Mouse (Mus musculus): ENCODE results near the gene Vegfc. TPM values are rescaled to one million over a fixed set of nuclear protein-coding genes. Genes with fewer than 3 reads are reported as not detected.

Vegfc gene
- polyA plus RNA-seq, 1 experiment from 2014 or later: 7.9 TPM

DNA sequence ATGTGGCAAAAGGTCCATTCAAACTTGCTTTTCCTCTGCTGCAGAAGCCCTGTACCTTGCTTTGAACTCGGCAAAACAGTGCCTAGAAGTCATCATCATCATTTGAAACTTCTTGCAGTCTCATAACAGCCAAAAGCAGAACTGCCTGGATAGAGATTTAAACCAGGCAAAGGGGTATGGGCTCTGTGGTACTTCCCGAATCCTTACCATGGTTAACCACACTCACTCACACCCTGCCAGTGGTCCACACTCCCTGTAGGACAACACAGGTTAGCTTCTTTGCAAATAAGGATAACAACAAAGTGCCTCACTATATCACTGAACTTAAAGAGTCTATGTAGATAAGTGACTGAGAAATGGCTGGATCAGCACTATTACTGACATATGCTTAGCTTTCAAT is 9.7 kb downstream of the Vegfc start:
- Histone ChIP-seq H3K27me3 (replicated peaks) (no peaks in the 10 kb centered on the region), H3K4me2 (replicated peaks) (no peak overlapping the region), H3K9ac (no peak overlapping the region), H3K4me3 (no peak overlapping the region), H3K4me1 (no peaks in the 10 kb centered on the region), H3K27ac (no peak overlapping the region), H3K9me3 (no peaks in the 10 kb centered on the region), H3K36me3 (no peaks in the 10 kb centered on the region)
- ATAC-seq (ENCODE audit: low FRiP score, low read depth): no peak
- WGBS: 90% methylated on average over 2 of the region's 2 CpGs

DNA sequence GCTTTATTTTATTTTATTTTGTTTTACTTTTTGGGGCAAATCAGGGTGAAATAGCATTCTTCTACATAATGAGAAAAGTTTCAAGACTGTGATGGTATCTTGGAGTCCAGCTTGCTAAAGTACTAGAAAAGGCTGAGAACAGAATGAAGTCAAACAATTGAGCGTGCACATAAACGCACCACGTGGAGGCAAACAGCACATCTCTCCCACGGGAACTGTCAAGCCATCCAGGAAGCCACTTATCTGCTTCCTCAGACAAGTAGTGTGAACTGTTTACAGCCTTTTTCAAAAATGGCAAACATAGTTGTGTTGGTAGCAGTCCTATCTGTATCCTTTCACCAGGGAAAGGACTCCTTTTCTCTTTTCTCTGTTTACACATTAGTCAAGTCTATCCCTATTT is 11.8 kb downstream of the Vegfc start:
- H3K9me3 ChIP-seq: no peaks in the 10 kb centered on the region
- no peak overlapping the region for H3K9ac ChIP-seq
- ATAC-seq (ENCODE audit: low FRiP score, low read depth): no peak
- no peaks in the 10 kb centered on the region for H3K27me3 ChIP-seq (replicated peaks)
- whole genome bisulfite sequencing: 62% methylated on average over 4 of the region's 4 CpGs
- no peaks in the 10 kb centered on the region for H3K36me3 ChIP-seq
- H3K4me1 ChIP-seq: no peaks in the 10 kb centered on the region
- no peak overlapping the region for H3K4me2 ChIP-seq (replicated peaks)
- no peak overlapping the region for H3K4me3 ChIP-seq
- H3K27ac ChIP-seq: no peak overlapping the region

DNA sequence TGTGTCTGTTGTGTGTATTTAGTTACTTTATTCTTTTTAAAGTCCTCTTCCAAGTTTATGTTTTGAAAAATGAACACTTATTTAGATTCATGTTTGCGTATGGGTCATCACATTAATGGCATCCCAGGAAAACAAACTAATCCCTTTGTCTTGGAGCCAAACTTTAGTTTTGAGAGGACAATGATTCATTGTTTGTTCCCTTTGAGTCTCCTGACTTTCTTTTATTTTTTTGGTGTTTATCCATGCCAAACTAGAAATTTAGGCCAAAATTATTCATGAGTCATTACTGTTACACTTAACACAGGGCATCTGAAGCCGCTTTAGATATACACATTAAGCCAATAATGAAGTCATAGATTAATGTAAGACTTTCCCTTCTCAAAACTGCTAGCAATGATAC is 12.5 kb downstream of the Vegfc start:
- Histone ChIP-seq H3K4me2 (replicated peaks) (no peak overlapping the region), H3K4me1 (no peaks in the 10 kb centered on the region), H3K9ac (no peak overlapping the region), H3K36me3 (no peaks in the 10 kb centered on the region), H3K4me3 (no peak overlapping the region), H3K27ac (no peak overlapping the region), H3K27me3 (replicated peaks) (no peaks in the 10 kb centered on the region), H3K9me3 (no peaks in the 10 kb centered on the region)
- ATAC-seq (ENCODE audit: low FRiP score, low read depth): no peak
- WGBS: 97% methylated on average over 2 of the region's 2 CpGs

DNA sequence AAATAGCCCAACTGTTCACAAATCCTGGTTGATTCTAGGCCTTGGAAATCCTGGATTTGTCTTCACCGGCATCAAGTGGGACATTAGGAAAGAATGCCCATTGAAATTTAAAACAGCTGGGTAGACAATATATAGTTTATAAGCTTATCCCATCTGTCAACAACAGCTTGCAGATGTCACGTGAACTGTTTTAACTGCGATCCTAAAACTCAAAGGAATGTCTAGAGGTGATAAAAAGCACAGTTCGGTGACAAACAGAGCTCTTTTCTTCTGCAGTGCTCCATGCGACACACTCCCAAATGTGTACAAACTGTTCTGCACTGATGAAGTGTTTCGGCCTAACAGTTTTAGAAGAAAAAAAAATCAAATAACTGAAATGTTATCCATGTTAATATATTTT is 22.7 kb downstream of the Vegfc start:
- H3K27ac ChIP-seq: no peak overlapping the region
- H3K4me1 ChIP-seq: no peaks in the 10 kb centered on the region
- 30% methylated on average over 6 of the region's 6 CpGs for WGBS
- no peaks in the 10 kb centered on the region for H3K27me3 ChIP-seq (replicated peaks)
- no peak overlapping the region for H3K4me2 ChIP-seq (replicated peaks)
- no peak overlapping the region for H3K9ac ChIP-seq
- no peak for ATAC-seq (ENCODE audit: low FRiP score, low read depth)
- no peak overlapping the region for H3K4me3 ChIP-seq
- H3K9me3 ChIP-seq: no peaks in the 10 kb centered on the region
- H3K36me3 ChIP-seq: no peaks in the 10 kb centered on the region

DNA sequence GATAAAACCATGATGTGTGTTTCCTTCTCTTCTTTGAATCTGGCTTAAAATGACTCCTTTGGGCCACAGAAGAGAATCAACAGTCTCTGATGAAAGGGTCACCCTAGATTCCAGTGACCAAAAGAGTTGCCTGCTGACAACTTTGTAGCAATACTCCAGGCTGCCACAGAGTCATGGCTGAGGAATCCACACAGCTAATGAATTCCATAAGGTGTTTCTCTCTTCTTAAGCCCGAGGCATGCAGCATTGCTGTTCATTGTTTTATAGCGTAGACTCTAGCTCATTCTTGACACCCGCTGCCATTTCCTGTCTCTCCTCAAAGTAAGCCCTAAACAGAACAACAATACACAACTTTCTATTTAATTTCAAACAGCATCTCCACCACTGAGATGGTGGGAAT is 37.2 kb downstream of the Vegfc start:
- 66% methylated on average over 3 of the region's 3 CpGs for WGBS
- Histone ChIP-seq H3K27me3 (replicated peaks) (no peaks in the 10 kb centered on the region), H3K4me3 (no peak overlapping the region), H3K9ac (no peak overlapping the region), H3K4me1 (no peaks in the 10 kb centered on the region), H3K27ac (no peak overlapping the region), H3K9me3 (no peaks in the 10 kb centered on the region), H3K36me3 (no peaks in the 10 kb centered on the region), H3K4me2 (replicated peaks) (no peak overlapping the region)
- no peak for ATAC-seq (ENCODE audit: low FRiP score, low read depth)

DNA sequence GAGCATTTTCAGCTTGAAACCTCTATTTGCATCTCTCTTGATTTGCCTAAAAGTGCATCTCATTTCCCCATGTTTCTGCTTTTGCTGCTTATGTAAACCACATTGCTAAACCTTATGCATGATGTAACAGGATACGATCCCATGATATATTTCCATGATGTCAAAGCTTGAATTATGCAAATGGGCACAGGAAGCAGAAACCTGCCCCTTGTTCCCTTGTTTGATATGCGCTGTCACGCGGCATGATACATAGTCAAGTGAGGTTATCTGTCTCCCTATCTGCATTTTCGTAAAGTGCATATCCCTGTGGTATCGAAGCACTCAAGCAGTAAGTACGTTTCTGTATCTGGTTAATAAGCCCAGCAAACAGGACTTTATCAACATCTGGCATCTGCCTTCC is 42.7 kb downstream of the Vegfc start:
- Histone ChIP-seq H3K27ac (no peak overlapping the region), H3K4me2 (replicated peaks) (no peak overlapping the region), H3K9ac (no peak overlapping the region), H3K4me1 (no peaks in the 10 kb centered on the region), H3K4me3 (no peak overlapping the region), H3K36me3 (no peaks in the 10 kb centered on the region), H3K9me3 (no peaks in the 10 kb centered on the region), H3K27me3 (replicated peaks) (no peaks in the 10 kb centered on the region)
- peak; percentile 29; the same call in 1 of the 2 replicates for ATAC-seq (ENCODE audit: low FRiP score, low read depth)
- 90% methylated on average over 7 of the region's 7 CpGs for WGBS

DNA sequence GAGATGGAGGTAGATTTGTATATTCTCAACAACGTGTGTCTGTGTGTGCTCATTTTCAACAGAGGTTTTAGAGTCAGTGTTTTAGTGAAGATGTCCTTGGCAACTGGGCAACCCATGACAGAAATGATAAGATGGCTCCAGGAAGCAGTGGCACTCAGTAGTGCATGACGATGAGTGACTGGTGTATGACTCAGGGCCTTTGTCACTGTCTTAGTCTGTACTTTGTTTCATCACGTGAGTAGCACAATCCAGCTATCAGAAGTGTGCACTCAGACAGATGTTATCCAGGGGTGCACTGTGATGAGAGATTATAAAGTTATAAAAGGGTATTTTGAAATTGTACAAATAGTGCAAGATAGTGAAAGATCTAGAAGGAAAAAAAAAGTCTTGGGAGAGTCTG is 44.5 kb downstream of the Vegfc start:
- H3K4me2 ChIP-seq (replicated peaks): no peak overlapping the region
- no peaks in the 10 kb centered on the region for H3K9me3 ChIP-seq
- ATAC-seq (ENCODE audit: low FRiP score, low read depth): no peak
- no peaks in the 10 kb centered on the region for H3K36me3 ChIP-seq
- no peaks in the 10 kb centered on the region for H3K4me1 ChIP-seq
- H3K27me3 ChIP-seq (replicated peaks): no peaks in the 10 kb centered on the region
- WGBS: 83% methylated on average over 3 of the region's 3 CpGs
- no peak overlapping the region for H3K4me3 ChIP-seq
- H3K27ac ChIP-seq: no peak overlapping the region
- H3K9ac ChIP-seq: no peak overlapping the region

DNA sequence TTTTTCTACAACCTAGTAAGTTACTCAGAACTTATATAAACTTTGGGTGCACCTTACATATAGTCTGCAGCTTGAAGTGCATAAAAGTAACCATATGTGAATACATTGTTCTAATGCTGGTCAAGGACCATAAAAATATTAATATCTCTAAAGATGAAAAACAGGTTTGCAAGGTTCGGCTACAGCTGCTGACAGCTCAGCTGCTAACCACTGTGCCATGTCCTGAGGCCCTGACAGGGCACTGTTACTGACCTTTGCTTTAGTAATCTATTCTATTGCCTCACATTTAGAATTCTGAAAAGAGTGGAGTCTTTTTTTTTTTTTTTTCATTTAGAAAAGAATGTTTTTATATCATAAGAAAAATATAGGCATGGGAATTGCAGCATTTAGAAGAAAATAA is 44.9 kb downstream of the Vegfc start:
- H3K27me3 ChIP-seq (replicated peaks): no peaks in the 10 kb centered on the region
- no peak for ATAC-seq (ENCODE audit: low FRiP score, low read depth)
- no peaks in the 10 kb centered on the region for H3K4me1 ChIP-seq
- WGBS: 84% methylated on average over 1 of the region's 1 CpGs
- H3K4me3 ChIP-seq: no peak overlapping the region
- no peak overlapping the region for H3K27ac ChIP-seq
- no peak overlapping the region for H3K4me2 ChIP-seq (replicated peaks)
- no peaks in the 10 kb centered on the region for H3K36me3 ChIP-seq
- no peaks in the 10 kb centered on the region for H3K9me3 ChIP-seq
- H3K9ac ChIP-seq: no peak overlapping the region

DNA sequence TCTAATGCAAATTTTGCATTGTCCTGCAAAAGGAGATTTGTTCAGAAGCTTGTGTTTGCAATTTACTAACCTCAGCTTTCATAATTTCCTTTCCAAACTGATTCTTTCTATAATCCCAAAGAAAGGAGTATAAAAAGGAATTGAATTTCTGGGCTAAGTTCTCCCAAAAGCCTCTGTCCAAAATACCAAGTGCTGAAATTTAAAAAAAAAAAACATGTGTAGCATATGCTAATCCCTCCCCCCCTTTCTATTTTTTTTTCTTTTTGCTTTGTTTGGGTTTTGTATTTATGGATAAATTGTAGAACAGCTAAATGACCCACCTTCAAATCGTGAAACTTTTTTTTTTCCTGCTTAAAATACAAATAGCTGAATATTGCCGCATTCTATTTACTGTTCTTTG is 53.2 kb downstream of the Vegfc start:
- Histone ChIP-seq H3K36me3 (no peaks in the 10 kb centered on the region), H3K9me3 (no peaks in the 10 kb centered on the region), H3K27me3 (replicated peaks) (no peaks in the 10 kb centered on the region), H3K4me3 (no peak overlapping the region), H3K4me1 (no peaks in the 10 kb centered on the region), H3K9ac (no peak overlapping the region), H3K4me2 (replicated peaks) (no peak overlapping the region), H3K27ac (no peak overlapping the region)
- 92% methylated on average over 2 of the region's 2 CpGs for WGBS
- no peak for ATAC-seq (ENCODE audit: low FRiP score, low read depth)

DNA sequence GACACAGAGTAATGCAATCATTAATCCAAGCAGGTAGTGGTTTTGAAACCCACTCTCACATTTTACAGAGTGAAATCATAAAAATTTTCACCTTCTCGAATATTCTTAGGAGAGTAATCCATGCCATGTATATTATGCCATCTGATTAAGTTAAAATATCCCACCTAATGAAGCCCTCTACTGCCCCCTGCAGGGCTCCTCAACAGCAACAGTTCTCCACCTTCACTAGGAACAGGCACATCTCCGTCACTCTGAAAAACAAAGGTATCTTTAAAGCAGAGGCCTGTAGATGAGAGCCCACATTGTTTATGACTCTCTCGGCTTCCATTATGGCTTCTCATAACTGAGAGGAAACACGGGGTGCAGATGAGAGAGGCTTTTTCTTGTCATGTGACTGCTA is 75.8 kb downstream of the Vegfc start:
- 72% methylated on average over 4 of the region's 4 CpGs for WGBS
- Histone ChIP-seq H3K36me3 (no peaks in the 10 kb centered on the region), H3K4me3 (no peak overlapping the region), H3K4me2 (replicated peaks) (no peak overlapping the region), H3K4me1 (no peaks in the 10 kb centered on the region), H3K9ac (no peak overlapping the region), H3K9me3 (no peaks in the 10 kb centered on the region), H3K27me3 (replicated peaks) (no peaks in the 10 kb centered on the region), H3K27ac (no peak overlapping the region)
- ATAC-seq (ENCODE audit: low FRiP score, low read depth): no peak

DNA sequence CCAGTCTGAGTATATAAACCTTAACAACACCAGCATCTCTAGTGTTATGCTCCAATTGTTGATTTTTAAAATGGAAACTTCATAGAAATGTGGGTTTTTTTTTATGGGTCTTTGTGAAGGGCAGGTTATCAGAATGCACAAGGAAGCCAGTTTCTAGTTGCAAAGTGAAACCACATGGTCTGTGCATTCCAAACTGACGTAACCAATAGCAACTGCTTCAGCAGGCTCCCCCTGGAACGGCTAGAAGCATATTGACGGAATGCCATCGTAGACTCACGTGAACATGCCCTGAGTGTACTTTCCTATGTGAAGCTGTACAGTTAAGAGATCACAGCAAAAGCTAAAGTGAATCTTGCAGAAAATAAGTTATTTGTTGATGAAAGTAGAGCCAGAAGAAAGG is 86.1 kb downstream of the Vegfc start:
- Histone ChIP-seq H3K9me3 (no peaks in the 10 kb centered on the region), H3K36me3 (no peaks in the 10 kb centered on the region), H3K4me1 (no peaks in the 10 kb centered on the region), H3K27ac (no peak overlapping the region), H3K4me2 (replicated peaks) (peak overlapping the region; percentile 30; the same call in 1 of the 2 replicates), H3K27me3 (replicated peaks) (no peaks in the 10 kb centered on the region), H3K9ac (no peak overlapping the region), H3K4me3 (no peak overlapping the region)
- ATAC-seq (ENCODE audit: low FRiP score, low read depth): peak; percentile 74; the same call in 1 of the 2 replicates
- WGBS: 16% methylated on average over 5 of the region's 5 CpGs

DNA sequence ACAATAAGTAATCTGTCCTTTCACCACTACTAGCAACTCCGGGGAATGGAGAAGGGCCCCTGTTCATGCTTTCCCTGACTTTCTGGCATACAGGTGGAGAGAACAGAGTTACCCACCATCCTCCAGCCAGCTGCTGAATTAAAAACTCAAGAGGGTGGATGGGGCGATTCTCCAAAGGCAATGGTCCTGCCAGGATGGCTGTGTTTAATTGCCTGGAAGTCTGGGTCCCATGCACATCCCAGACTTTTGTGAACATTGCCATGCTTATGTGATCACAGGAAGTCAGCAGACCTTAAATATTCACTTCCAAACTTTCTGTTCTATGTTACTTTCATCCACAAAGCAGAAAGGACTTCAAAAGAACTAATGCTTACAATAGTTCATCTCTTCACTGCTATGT is 107.9 kb downstream of the Vegfc start:
- Histone ChIP-seq H3K27ac (no peak overlapping the region), H3K4me2 (replicated peaks) (no peak overlapping the region), H3K36me3 (peaks cover 3% of the 10 kb centered on the region; the same call in 1 of the 2 replicates), H3K4me3 (no peak overlapping the region), H3K9me3 (no peaks in the 10 kb centered on the region), H3K27me3 (replicated peaks) (no peaks in the 10 kb centered on the region), H3K4me1 (no peaks in the 10 kb centered on the region), H3K9ac (no peak overlapping the region)
- no peak for ATAC-seq (ENCODE audit: low FRiP score, low read depth)
- 92% methylated on average over 2 of the region's 2 CpGs for WGBS

DNA sequence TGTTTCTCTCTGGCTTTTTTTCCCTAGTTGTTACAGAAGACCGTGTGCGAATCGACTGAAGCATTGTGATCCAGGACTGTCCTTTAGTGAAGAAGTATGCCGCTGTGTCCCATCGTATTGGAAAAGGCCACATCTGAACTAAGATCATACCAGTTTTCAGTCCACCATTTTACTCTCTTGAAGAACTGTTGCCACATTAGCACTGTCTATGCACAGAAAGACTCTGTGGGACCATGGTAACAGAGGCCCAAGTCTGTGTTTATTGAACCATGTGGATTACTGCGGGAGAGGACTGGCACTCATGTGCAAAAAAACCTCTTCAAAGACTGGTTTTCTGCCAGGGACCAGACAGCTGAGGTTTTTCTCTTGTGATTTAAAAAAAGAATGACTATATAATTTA is 108.5 kb downstream of the Vegfc start:
- Histone ChIP-seq H3K27ac (no peak overlapping the region), H3K9me3 (no peaks in the 10 kb centered on the region), H3K9ac (no peak overlapping the region), H3K27me3 (replicated peaks) (no peaks in the 10 kb centered on the region), H3K4me2 (replicated peaks) (no peak overlapping the region), H3K36me3 (peaks cover 3% of the 10 kb centered on the region; the same call in 1 of the 2 replicates), H3K4me3 (no peak overlapping the region), H3K4me1 (no peaks in the 10 kb centered on the region)
- 93% methylated on average over 6 of the region's 6 CpGs for WGBS
- ATAC-seq (ENCODE audit: low FRiP score, low read depth): no peak

All from neural tube, embryonic 12.5 days (tissue).